In the genomic region with DNA sequence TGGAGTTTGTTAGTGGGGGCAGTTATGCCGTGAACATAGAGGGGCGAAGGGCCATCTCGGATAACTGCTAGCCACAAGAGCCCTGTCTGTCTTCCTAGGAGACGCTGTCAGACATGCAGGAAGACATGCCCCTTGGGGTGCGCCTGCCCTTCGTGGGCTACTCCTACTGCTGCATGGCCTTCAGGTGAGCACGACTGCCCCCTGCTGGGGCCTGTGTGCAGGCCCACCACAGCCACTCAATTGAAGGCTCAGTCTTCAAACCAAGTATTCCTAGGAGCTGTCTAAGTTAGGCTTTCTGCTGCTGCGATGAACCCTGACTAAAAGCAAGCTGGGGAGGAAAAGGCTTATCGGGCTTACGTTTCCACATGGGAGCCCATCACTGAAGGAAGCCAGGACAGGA, we compare ENCODE assay signal across 9 mouse cellular contexts. TPM values are rescaled to one million over a fixed set of nuclear protein-coding genes. Genes with fewer than 3 reads are reported as not detected.
DNase-seq lines count a peak whose midpoint lies in the region; ATAC-seq and TF ChIP-seq lines count a peak whose summit lies in the region.
"Had no signal": no experiment of that assay in that cellular context is flagged by ENCODE, and none has a peak within 500 bp of the region (broad histone marks: within the 10 kb centered on the region; RNA-seq: fewer than 3 reads in every experiment).

No protein-coding gene starts in this region.

- DNase-seq in heart, adult 11 months: peak; percentile 95
- no peak for DNase-seq in heart, adult 8-10 months (ENCODE audit: low spot score)
- peak; percentile 57 for DNase-seq in urinary bladder, postnatal 14 days (ENCODE audit: low spot score)
- DNase-seq in urinary bladder, postnatal 36 days (ENCODE audit: low spot score in 2 of 2): no peak
- peak; percentile 83 for DNase-seq in embryo, embryonic 11 days
- DNase-seq in kidney, postnatal 4 days: peak; percentile 81 to 87
- DNase-seq in midbrain, postnatal 0 days (ENCODE audit: low spot score): peak; percentile 64
- peak; percentile 80 for DNase-seq in thymus, postnatal 14 days

- H3K4me1 ChIP-seq in midbrain, postnatal 0 days (ENCODE audit: insufficient read depth, low read length): no peaks in the 10 kb centered on the region; the same call in 1 of the 2 replicates

- no peak overlapping the region for H3K27ac ChIP-seq in midbrain, postnatal 0 days (ENCODE audit: low read depth, low read length)

- peaks cover 25% of the 10 kb centered on the region for H3K36me3 ChIP-seq in midbrain, postnatal 0 days (ENCODE audit: insufficient read depth, low read length)

- no peak overlapping the region for H3K4me2 ChIP-seq in midbrain, postnatal 0 days (ENCODE audit: low read depth, low read length, poor library complexity, severe bottlenecking)

- TF ChIP-seq CTCF in midbrain, postnatal 0 days (IDR thresholded peaks at IDR 0.05): peak; percentile 74

- no peak overlapping the region for H3K9ac ChIP-seq in midbrain, postnatal 0 days (replicated peaks; ENCODE audit: low read length, poor library complexity, severe bottlenecking)

- WGBS in midbrain, postnatal 0 days: 44% methylated on average over 10 of the region's 10 CpGs

- no peak overlapping the region for H3K4me3 ChIP-seq in midbrain, postnatal 0 days (ENCODE audit: low read depth, low read length)

- no peaks in the 10 kb centered on the region for H3K27me3 ChIP-seq in midbrain, postnatal 0 days (ENCODE audit: insufficient read depth, low read length)

- no peak for ATAC-seq in midbrain, postnatal 0 days (ENCODE audit: low FRiP score)

- no peaks in the 10 kb centered on the region for H3K9me3 ChIP-seq in midbrain, postnatal 0 days (ENCODE audit: low read length)

RNA-seq across cellular contexts. Expression of a gene that starts 5.2 kb away (rescaled TPM):
- 100 to 1,000 TPM; 532 to 655 (median 581) TPM for total RNA-seq in heart, adult 8-10 months (2022)
- 12.3 and 32.1 TPM in 2 replicates for total RNA-seq in midbrain, postnatal 0 days (2014; rRNA removed)
- 4.0 and 5.1 TPM in 2 replicates for polyA plus RNA-seq in midbrain, postnatal 0 days (2015; fragmentation: Nextera tagmentation; extraction: Ambion mirVana)

RNA-seq across cellular contexts. Expression of a gene that starts 5.6 kb away (rescaled TPM):
- 1 to 10 TPM; 5.8 to 9.9 (median 7.8) TPM for total RNA-seq in heart, adult 8-10 months (2022)
- total RNA-seq in midbrain, postnatal 0 days (2014; rRNA removed): 5.4 and 8.2 TPM in 2 replicates
- polyA plus RNA-seq in midbrain, postnatal 0 days (2015; fragmentation: Nextera tagmentation; extraction: Ambion mirVana): 1.2 and 1.4 TPM in 2 replicates

RNA-seq across cellular contexts. Expression of a gene that starts 12.8 kb away (rescaled TPM):
- total RNA-seq in heart, adult 8-10 months (2022): 10 to 100 TPM; 49.9 to 57.5 (median 54.0) TPM
- 134 and 136 TPM in 2 replicates for total RNA-seq in midbrain, postnatal 0 days (2014; rRNA removed)
- 33.1 and 35.4 TPM in 2 replicates for polyA plus RNA-seq in midbrain, postnatal 0 days (2015; fragmentation: Nextera tagmentation; extraction: Ambion mirVana)

RNA-seq across cellular contexts. Expression of a gene that starts 29.4 kb away (rescaled TPM):
- not detected for total RNA-seq in heart, adult 8-10 months (2022)
- total RNA-seq in midbrain, postnatal 0 days (2014; rRNA removed): 9.4 and 9.6 TPM in 2 replicates
- 12.7 and 12.9 TPM in 2 replicates for polyA plus RNA-seq in midbrain, postnatal 0 days (2015; fragmentation: Nextera tagmentation; extraction: Ambion mirVana)
- polyA plus RNA-seq: large intestine, adult 2 months had no signal

RNA-seq across cellular contexts. Expression of a gene that starts 30.8 kb away (rescaled TPM):
- 1 to 10 TPM; 4.2 to 6.0 (median 5.3) TPM for total RNA-seq in heart, adult 8-10 months (2022)
- total RNA-seq in midbrain, postnatal 0 days (2014; rRNA removed): 19.8 and 20.6 TPM in 2 replicates
- polyA plus RNA-seq in midbrain, postnatal 0 days (2015; fragmentation: Nextera tagmentation; extraction: Ambion mirVana): 9.9 and 11.6 TPM in 2 replicates

Comparison
In these comparisons a context has a peak if more than half of its experiments do, and no peak if none do; other contexts are left out.
1. DNase-seq: peak in heart, adult 11 months (single experiment), urinary bladder, postnatal 14 days (single experiment), embryo, embryonic 11 days (single experiment), kidney, postnatal 4 days (2 of 2), midbrain, postnatal 0 days (single experiment) and thymus, postnatal 14 days (single experiment); none in heart, adult 8-10 months (single experiment) and urinary bladder, postnatal 36 days (0 of 2).
2. RNA of a gene that starts 5.2 kb away (total RNA-seq): 532 to 655 TPM in heart, adult 8-10 months; 12.3 to 32.1 TPM in midbrain, postnatal 0 days; every median in the first group is over 10 times any median in the second.